Mouse (Mus musculus): ENCODE results near the gene Bcl2. TPM values are rescaled to one million over a fixed set of nuclear protein-coding genes. Genes with fewer than 3 reads are reported as not detected.

Gene Bcl2
- polyA plus RNA-seq, 1 experiment from 2014 or later: 5.6 TPM

DNA sequence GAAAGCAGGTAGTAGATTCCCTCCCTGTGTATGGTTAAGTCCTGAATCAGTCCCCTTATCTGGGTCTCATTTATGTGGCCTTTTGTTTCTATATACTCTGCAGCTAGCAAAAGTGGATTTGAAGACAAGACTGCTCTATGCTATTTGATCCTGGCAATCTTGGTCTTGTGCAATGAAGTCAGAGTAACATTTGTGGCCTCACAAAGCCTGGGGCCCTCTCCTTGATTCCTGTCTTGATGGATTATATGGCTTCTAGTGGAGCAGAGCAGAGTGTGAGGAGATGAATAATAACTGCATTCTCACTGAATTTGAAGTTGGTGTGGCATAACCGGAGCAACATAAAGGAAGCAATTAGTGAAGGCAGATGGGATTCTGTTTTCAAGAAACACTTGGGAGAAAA is 186.5 kb downstream of the Bcl2 start:
- DNase-seq (ENCODE audit: low spot score): no peak
- Histone ChIP-seq H3K4me3 (ENCODE audit: low read depth, low read length) (no peak overlapping the region), H3K27me3 (ENCODE audit: control insufficient read depth, insufficient read depth, low read length) (no peaks in the 10 kb centered on the region), H3K9me3 (ENCODE audit: control insufficient read depth, low read length) (no peaks in the 10 kb centered on the region), H3K4me2 (replicated peaks; ENCODE audit: low read depth) (no peak overlapping the region), H3K9ac (ENCODE audit: low read length) (no peak overlapping the region), H3K4me1 (replicated peaks; ENCODE audit: control insufficient read depth, insufficient read depth) (peaks cover 3% of the 10 kb centered on the region; the same call in 1 of the 2 replicates), H3K36me3 (ENCODE audit: control insufficient read depth, insufficient read depth, low read length) (no peaks in the 10 kb centered on the region), H3K27ac (replicated peaks) (no peak overlapping the region)
- TF ChIP-seq CTCF (IDR thresholded peaks at IDR 0.05; ENCODE audit: low read depth) (no peak), EP300 (optimal IDR thresholded peaks at IDR 0.05) (no peak)
- ATAC-seq (ENCODE audit: low FRiP score, low TSS enrichment): no peak
- 68% methylated on average over 1 of the region's 1 CpGs for WGBS

DNA sequence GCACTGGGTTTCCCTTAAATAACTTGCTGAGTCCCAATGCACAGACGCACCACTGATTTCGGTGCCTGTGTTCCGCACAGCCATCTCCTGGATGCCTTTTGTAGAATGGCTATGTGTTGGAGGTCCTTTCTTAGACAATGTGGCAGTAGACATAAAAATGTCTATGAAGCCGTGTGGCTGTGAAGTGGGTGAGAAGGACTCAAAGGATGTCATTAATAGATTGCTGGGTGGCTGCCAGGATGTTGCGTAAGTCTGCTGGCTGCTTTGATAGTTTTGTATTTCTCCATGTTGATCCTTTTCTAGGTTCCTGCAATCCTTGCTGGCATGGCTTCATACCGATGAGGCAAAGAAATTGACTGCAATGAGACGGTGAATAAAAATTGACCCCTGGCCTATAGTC is 187.3 kb downstream of the Bcl2 start:
- Histone ChIP-seq H3K9ac (ENCODE audit: low read length) (no peak overlapping the region), H3K4me1 (replicated peaks; ENCODE audit: control insufficient read depth, insufficient read depth) (peaks cover 3% of the 10 kb centered on the region; the same call in 1 of the 2 replicates), H3K27ac (replicated peaks) (no peak overlapping the region), H3K27me3 (ENCODE audit: control insufficient read depth, insufficient read depth, low read length) (no peaks in the 10 kb centered on the region), H3K9me3 (ENCODE audit: control insufficient read depth, low read length) (no peaks in the 10 kb centered on the region), H3K4me2 (replicated peaks; ENCODE audit: low read depth) (no peak overlapping the region), H3K36me3 (ENCODE audit: control insufficient read depth, insufficient read depth, low read length) (no peaks in the 10 kb centered on the region), H3K4me3 (ENCODE audit: low read depth, low read length) (no peak overlapping the region)
- ATAC-seq (ENCODE audit: low FRiP score, low TSS enrichment): no peak
- DNase-seq (ENCODE audit: low spot score): peak; percentile 29
- WGBS: 54% methylated on average over 7 of the region's 7 CpGs
- TF ChIP-seq CTCF (IDR thresholded peaks at IDR 0.05; ENCODE audit: low read depth): no peak
- no peak for TF ChIP-seq EP300 (optimal IDR thresholded peaks at IDR 0.05)

DNA sequence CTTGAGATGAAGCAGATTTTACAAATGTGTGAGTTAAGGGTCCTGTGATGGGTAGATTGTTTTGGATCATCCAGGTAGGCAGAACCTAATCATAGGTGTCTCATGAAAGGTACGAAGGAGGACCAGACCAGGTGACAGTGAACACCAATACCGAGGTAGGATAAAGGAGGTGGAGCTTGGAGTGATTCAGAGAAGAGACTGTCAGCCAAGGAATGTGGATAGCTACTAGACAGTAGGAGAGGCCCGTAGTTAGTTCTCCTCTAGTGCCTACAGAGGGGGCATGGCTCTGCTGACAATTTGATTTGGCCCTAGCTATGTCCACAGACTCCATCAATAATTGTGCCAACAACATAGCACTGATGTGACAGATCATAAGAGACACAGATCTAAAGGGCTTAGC is 188.0 kb downstream of the Bcl2 start:
- ATAC-seq (ENCODE audit: low FRiP score, low TSS enrichment) (no peak), DNase-seq (ENCODE audit: low spot score) (no peak)
- TF ChIP-seq EP300 (optimal IDR thresholded peaks at IDR 0.05) (no peak), CTCF (IDR thresholded peaks at IDR 0.05; ENCODE audit: low read depth) (no peak)
- no peak overlapping the region for H3K4me2 ChIP-seq (replicated peaks; ENCODE audit: low read depth)
- WGBS: 76% methylated on average over 3 of the region's 3 CpGs
- H3K36me3 ChIP-seq (ENCODE audit: control insufficient read depth, insufficient read depth, low read length): no peaks in the 10 kb centered on the region
- H3K27me3 ChIP-seq (ENCODE audit: control insufficient read depth, insufficient read depth, low read length): no peaks in the 10 kb centered on the region
- no peak overlapping the region for H3K9ac ChIP-seq (ENCODE audit: low read length)
- no peak overlapping the region for H3K27ac ChIP-seq (replicated peaks)
- H3K4me3 ChIP-seq (ENCODE audit: low read depth, low read length): no peak overlapping the region
- H3K9me3 ChIP-seq (ENCODE audit: control insufficient read depth, low read length): no peaks in the 10 kb centered on the region
- H3K4me1 ChIP-seq (replicated peaks; ENCODE audit: control insufficient read depth, insufficient read depth): peaks cover 3% of the 10 kb centered on the region; the same call in 1 of the 2 replicates

DNA sequence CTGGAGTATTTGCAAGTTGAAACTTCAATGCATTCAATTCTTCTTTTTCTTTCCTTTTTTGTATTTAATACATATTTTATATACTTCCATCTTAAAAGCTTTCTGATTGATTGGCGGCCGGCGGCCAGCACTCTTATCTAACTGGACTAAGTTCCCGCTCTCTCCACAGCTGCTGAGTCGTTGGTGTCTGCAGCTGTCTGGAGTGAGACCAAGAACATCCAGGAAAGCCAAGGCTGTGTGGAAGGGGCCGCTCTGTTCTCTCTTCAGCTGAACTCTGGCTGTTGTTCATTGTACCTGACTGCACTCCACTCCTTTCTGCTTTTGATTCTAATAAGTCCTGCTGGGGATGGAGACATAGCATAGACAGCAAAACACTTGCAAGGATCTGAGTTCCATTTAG is 190.3 kb downstream of the Bcl2 start:
- no peak overlapping the region for H3K9ac ChIP-seq (ENCODE audit: low read length)
- 58% methylated on average over 6 of the region's 6 CpGs for WGBS
- no peak overlapping the region for H3K4me2 ChIP-seq (replicated peaks; ENCODE audit: low read depth)
- DNase-seq (ENCODE audit: low spot score): no peak
- no peaks in the 10 kb centered on the region for H3K36me3 ChIP-seq (ENCODE audit: control insufficient read depth, insufficient read depth, low read length)
- H3K27ac ChIP-seq (replicated peaks): no peak overlapping the region
- no peak for ATAC-seq (ENCODE audit: low FRiP score, low TSS enrichment)
- H3K4me1 ChIP-seq (replicated peaks; ENCODE audit: control insufficient read depth, insufficient read depth): peaks cover 3% of the 10 kb centered on the region; the same call in 1 of the 2 replicates
- H3K9me3 ChIP-seq (ENCODE audit: control insufficient read depth, low read length): no peaks in the 10 kb centered on the region
- no peaks in the 10 kb centered on the region for H3K27me3 ChIP-seq (ENCODE audit: control insufficient read depth, insufficient read depth, low read length)
- TF ChIP-seq CTCF (IDR thresholded peaks at IDR 0.05; ENCODE audit: low read depth) (no peak), EP300 (optimal IDR thresholded peaks at IDR 0.05) (no peak)
- H3K4me3 ChIP-seq (ENCODE audit: low read depth, low read length): no peak overlapping the region

DNA sequence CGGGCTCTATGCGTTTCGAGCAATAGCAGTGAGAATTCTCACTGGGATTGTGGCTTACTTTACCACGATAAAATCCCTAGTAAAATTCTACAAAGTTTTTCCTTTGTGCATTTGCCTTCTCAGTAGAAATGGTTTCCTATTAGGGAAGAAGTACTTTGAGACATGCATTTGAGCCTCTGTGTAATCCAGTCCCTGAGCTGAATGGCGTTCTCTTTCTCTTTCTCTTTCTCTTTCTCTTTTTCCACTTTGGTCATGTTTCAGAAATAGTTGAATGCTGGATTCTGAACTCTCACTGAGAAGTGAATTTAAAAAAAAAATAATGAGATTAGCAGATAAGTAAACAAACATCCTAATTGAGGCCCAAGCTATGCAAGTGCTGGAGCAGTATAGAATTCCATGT is 191.1 kb downstream of the Bcl2 start:
- TF ChIP-seq CTCF (IDR thresholded peaks at IDR 0.05; ENCODE audit: low read depth): no peak
- no peak for TF ChIP-seq EP300 (optimal IDR thresholded peaks at IDR 0.05)
- ATAC-seq (ENCODE audit: low FRiP score, low TSS enrichment) (no peak), DNase-seq (ENCODE audit: low spot score) (no peak)
- no peaks in the 10 kb centered on the region for H3K36me3 ChIP-seq (ENCODE audit: control insufficient read depth, insufficient read depth, low read length)
- H3K27ac ChIP-seq (replicated peaks): 0 out of 2 replicates have a peak overlapping the region, but pooled peaks have one; percentile 18
- peak overlapping the region; percentile 5; the same call in 1 of the 2 replicates for H3K4me2 ChIP-seq (replicated peaks; ENCODE audit: low read depth)
- H3K27me3 ChIP-seq (ENCODE audit: control insufficient read depth, insufficient read depth, low read length): no peaks in the 10 kb centered on the region
- WGBS: 74% methylated on average over 5 of the region's 5 CpGs
- no peaks in the 10 kb centered on the region for H3K9me3 ChIP-seq (ENCODE audit: control insufficient read depth, low read length)
- no peak overlapping the region; the same call in 1 of the 2 replicates for H3K9ac ChIP-seq (ENCODE audit: low read length)
- no peak overlapping the region for H3K4me3 ChIP-seq (ENCODE audit: low read depth, low read length)
- H3K4me1 ChIP-seq (replicated peaks; ENCODE audit: control insufficient read depth, insufficient read depth): peaks cover 3% of the 10 kb centered on the region; the same call in 1 of the 2 replicates

DNA sequence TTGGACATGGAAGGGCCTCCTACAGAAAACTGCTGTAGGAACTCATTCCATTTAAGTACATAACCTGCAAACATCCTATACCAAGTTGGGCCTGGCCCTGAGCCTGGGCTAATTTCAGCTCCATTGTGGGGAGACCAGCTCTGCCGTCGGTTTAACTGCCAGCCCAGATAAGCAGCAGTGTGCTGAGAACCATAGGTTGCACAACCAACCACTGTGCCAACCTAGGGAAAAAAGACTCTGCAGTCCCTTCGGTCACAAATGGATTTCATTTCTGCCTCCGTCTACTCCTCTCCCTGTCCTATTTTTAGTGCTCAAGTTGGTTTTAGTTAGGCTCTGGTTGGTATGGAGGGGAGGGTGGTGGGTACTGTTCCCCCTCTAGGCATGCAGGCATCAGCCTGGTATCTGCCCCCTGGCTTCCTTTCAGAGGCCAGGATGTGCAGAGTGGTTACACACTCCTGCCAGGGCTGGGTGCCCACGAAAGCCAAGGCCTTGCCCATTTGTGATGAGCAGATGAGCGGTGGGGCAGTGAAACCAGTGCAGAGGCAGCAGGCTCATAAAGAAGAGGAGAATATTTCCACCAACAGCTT is 196.4 kb downstream of the Bcl2 start:
- TF ChIP-seq EP300 (optimal IDR thresholded peaks at IDR 0.05) (no peak), CTCF (IDR thresholded peaks at IDR 0.05; ENCODE audit: low read depth) (peak; percentile 11; the same call in 1 of the 2 replicates)
- Histone ChIP-seq H3K4me2 (replicated peaks; ENCODE audit: low read depth) (no peak overlapping the region), H3K4me3 (ENCODE audit: low read depth, low read length) (no peak overlapping the region), H3K9me3 (ENCODE audit: control insufficient read depth, low read length) (no peaks in the 10 kb centered on the region), H3K36me3 (ENCODE audit: control insufficient read depth, insufficient read depth, low read length) (no peaks in the 10 kb centered on the region), H3K4me1 (replicated peaks; ENCODE audit: control insufficient read depth, insufficient read depth) (no peaks in the 10 kb centered on the region; the same call in 1 of the 2 replicates), H3K9ac (ENCODE audit: low read length) (no peak overlapping the region), H3K27ac (replicated peaks) (peak overlapping the region; percentile 56), H3K27me3 (ENCODE audit: control insufficient read depth, insufficient read depth, low read length) (no peaks in the 10 kb centered on the region)
- ATAC-seq (ENCODE audit: low FRiP score, low TSS enrichment) (peak; percentile 53; the same call in 1 of the 2 replicates), DNase-seq (ENCODE audit: low spot score) (peak; percentile 50)
- 67% methylated on average over 6 of the region's 6 CpGs for whole genome bisulfite sequencing

Measured in stomach, postnatal 0 days (tissue).